Comparison of ENCODE assay signal across 8 mouse cellular contexts in the genomic region with DNA sequence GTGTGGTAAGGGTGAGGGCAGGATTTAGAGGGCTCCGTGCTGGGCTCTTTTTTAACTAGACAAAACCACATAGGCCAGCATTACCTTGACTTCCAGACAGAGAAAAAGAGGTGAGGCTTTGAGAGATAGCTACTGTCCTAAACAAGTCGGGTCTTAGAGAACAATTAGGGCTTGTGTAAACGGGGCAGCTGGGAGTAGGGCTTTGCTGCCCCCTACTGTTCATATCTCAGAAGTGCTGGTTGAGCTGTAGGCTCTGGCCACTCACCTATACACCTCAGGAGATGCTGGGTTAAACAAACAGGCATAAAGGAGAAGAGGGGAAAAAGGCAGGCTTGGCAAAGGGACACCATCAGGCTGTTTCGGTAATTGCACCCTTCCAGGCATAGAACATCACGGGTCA. TPM values are rescaled to one million over a fixed set of nuclear protein-coding genes. Genes with fewer than 3 reads are reported as not detected.
DNase-seq lines count a peak whose midpoint lies in the region; ATAC-seq and TF ChIP-seq lines count a peak whose summit lies in the region.

No protein-coding gene starts in this region.

- no peak overlapping the region for H3K4me2 ChIP-seq in forebrain, embryonic 15.5 days (replicated peaks)
- H3K4me2 ChIP-seq in intestine, embryonic 15.5 days (replicated peaks) = no peak overlapping the region
- H3K4me2 ChIP-seq in midbrain, embryonic 11.5 days = no peak overlapping the region
- H3K4me2 ChIP-seq in stomach, embryonic 14.5 days (replicated peaks; ENCODE audit: low read depth, low read length) = no peak overlapping the region

- H3K27me3 ChIP-seq in forebrain, embryonic 15.5 days = no peaks in the 10 kb centered on the region
- no peaks in the 10 kb centered on the region for H3K27me3 ChIP-seq in intestine, embryonic 15.5 days (replicated peaks)
- H3K27me3 ChIP-seq in midbrain, embryonic 11.5 days (ENCODE audit: control insufficient read depth, insufficient read depth, low read length) = no peaks in the 10 kb centered on the region
- H3K27me3 ChIP-seq in stomach, embryonic 14.5 days (ENCODE audit: control insufficient read depth, insufficient read depth, low read length) = no peaks in the 10 kb centered on the region

- WGBS in forebrain, embryonic 15.5 days = 13% methylated on average over 5 of the region's 5 CpGs
- WGBS in intestine, embryonic 15.5 days = 12% methylated on average over 5 of the region's 5 CpGs
- WGBS in midbrain, embryonic 11.5 days = 9% methylated on average over 5 of the region's 5 CpGs
- WGBS in stomach, embryonic 14.5 days = 4% methylated on average over 5 of the region's 5 CpGs

- peak; percentile 96 for TF ChIP-seq CTCF in gastrocnemius, adult 2 months (IDR thresholded peaks at IDR 0.05)

- H3K36me3 ChIP-seq in forebrain, embryonic 15.5 days = no peaks in the 10 kb centered on the region
- H3K36me3 ChIP-seq in intestine, embryonic 15.5 days = no peaks in the 10 kb centered on the region
- H3K36me3 ChIP-seq in midbrain, embryonic 11.5 days (ENCODE audit: control insufficient read depth, insufficient read depth, low read length) = no peaks in the 10 kb centered on the region
- H3K36me3 ChIP-seq in stomach, embryonic 14.5 days (ENCODE audit: control insufficient read depth, insufficient read depth, low read length) = no peaks in the 10 kb centered on the region

- H3K4me1 ChIP-seq in forebrain, embryonic 15.5 days = peaks cover 16% of the 10 kb centered on the region
- H3K4me1 ChIP-seq in intestine, embryonic 15.5 days (replicated peaks) = 0 out of 2 replicates have a peak, but pooled peaks cover 4% of the 10 kb centered on the region
- peaks cover 10% of the 10 kb centered on the region; the same call in 1 of the 2 replicates for H3K4me1 ChIP-seq in midbrain, embryonic 11.5 days (ENCODE audit: control insufficient read depth, insufficient read depth, low read length)
- peaks cover 15% of the 10 kb centered on the region; the same call in 1 of the 2 replicates for H3K4me1 ChIP-seq in stomach, embryonic 14.5 days (ENCODE audit: control insufficient read depth, insufficient read depth, low read length)

- no peak overlapping the region for H3K9ac ChIP-seq in forebrain, embryonic 15.5 days (replicated peaks)
- H3K9ac ChIP-seq in intestine, embryonic 15.5 days = no peak overlapping the region
- no peak overlapping the region for H3K9ac ChIP-seq in midbrain, embryonic 11.5 days (ENCODE audit: low read length)
- H3K9ac ChIP-seq in stomach, embryonic 14.5 days (replicated peaks; ENCODE audit: low read depth, low read length) = no peak overlapping the region

- peak; percentile 45 for DNase-seq in gastrocnemius, adult 2 months
- DNase-seq in gastrocnemius, postnatal 4 days (ENCODE audit: low spot score in 2 of 2) = no peak
- DNase-seq in cerebellum, adult 11-12 months = peak; percentile 53
- peak; percentile 59 to 65 for DNase-seq in left cerebral cortex, postnatal 36 days (ENCODE audit: low spot score in 2 of 2)
- DNase-seq in midbrain, embryonic 11.5 days (ENCODE audit: low spot score, missing footprints) = peak; percentile 96

- H3K27ac ChIP-seq in gastrocnemius, adult 2 months = no peak overlapping the region
- H3K27ac ChIP-seq in forebrain, embryonic 15.5 days (replicated peaks) = no peak overlapping the region
- no peak overlapping the region for H3K27ac ChIP-seq in intestine, embryonic 15.5 days
- no peak overlapping the region for H3K27ac ChIP-seq in midbrain, embryonic 11.5 days (ENCODE audit: low read depth, low read length)
- no peak overlapping the region for H3K27ac ChIP-seq in stomach, embryonic 14.5 days (ENCODE audit: low read length)

- no peaks in the 10 kb centered on the region for H3K9me3 ChIP-seq in forebrain, embryonic 15.5 days
- no peaks in the 10 kb centered on the region for H3K9me3 ChIP-seq in intestine, embryonic 15.5 days
- no peaks in the 10 kb centered on the region for H3K9me3 ChIP-seq in midbrain, embryonic 11.5 days (ENCODE audit: control insufficient read depth, low read length)
- H3K9me3 ChIP-seq in stomach, embryonic 14.5 days (ENCODE audit: control insufficient read depth, low read depth, low read length) = no peaks in the 10 kb centered on the region

- intact Hi-C loops in gastrocnemius, adult 2 months (cut with DNase I) = loop anchor here (5.0 kb wide), 3 partner anchors 150 to 490 kb away; no protein-coding TSS in a partner anchor
- intact Hi-C loops in left cerebral cortex, postnatal 36 days (cut with DNase I) = loop anchor here (5.0 kb wide), 2 partner anchors 220 to 490 kb away; no protein-coding TSS in a partner anchor

- ATAC-seq in forebrain, embryonic 15.5 days (replicated peaks) = peak; percentile 65
- ATAC-seq in intestine, embryonic 15.5 days = peak; percentile 60
- peak; percentile 44; the same call in 1 of the 2 replicates for ATAC-seq in midbrain, embryonic 11.5 days (ENCODE audit: low FRiP score)
- 0 out of 2 replicates have a peak, but pooled peaks have one; percentile 57 for ATAC-seq in stomach, embryonic 14.5 days (ENCODE audit: insufficient number of reproducible peaks, insufficient read depth, low FRiP score, low read depth)

- no peak overlapping the region for H3K4me3 ChIP-seq in gastrocnemius, adult 2 months
- no peak overlapping the region for H3K4me3 ChIP-seq in forebrain, embryonic 15.5 days
- H3K4me3 ChIP-seq in intestine, embryonic 15.5 days (replicated peaks) = no peak overlapping the region
- H3K4me3 ChIP-seq in midbrain, embryonic 11.5 days (ENCODE audit: low read depth, low read length) = no peak overlapping the region
- no peak overlapping the region for H3K4me3 ChIP-seq in stomach, embryonic 14.5 days (ENCODE audit: low read depth, low read length)

RNA-seq across cellular contexts. Expression of gene Fem1b, which starts 34.3 kb away (rescaled TPM):
- total RNA-seq in gastrocnemius, adult 2 months (2021) = 10 to 100 TPM; 13.6 to 15.8 TPM
- total RNA-seq in gastrocnemius, postnatal 4 days (2021) = 10 to 100 TPM; 28.9 to 29.7 TPM
- polyA plus RNA-seq in forebrain, embryonic 15.5 days (2015; fragmentation: Nextera tagmentation; extraction: Ambion mirVana) = 44.1 and 49.0 TPM in 2 replicates
- polyA plus RNA-seq in intestine, embryonic 15.5 days (2015; fragmentation: Nextera tagmentation; extraction: Ambion mirVana) = 16.2 and 16.7 TPM in 2 replicates
- 100 to 1,000 TPM in 1 of 2 experiments, 10 to 100 TPM in 1; 98.6 to 100 TPM for total RNA-seq in left cerebral cortex, postnatal 36 days (2021)
- 62.5 and 63.7 TPM in 2 replicates for polyA plus RNA-seq in midbrain, embryonic 11.5 days (2014; fragmentation: Nextera tagmentation; extraction: Ambion mirVana)
- polyA plus RNA-seq in stomach, embryonic 14.5 days (2014; fragmentation: Nextera tagmentation; extraction: Ambion mirVana) = 30.6 TPM in 2 replicates

Comparison
In these comparisons a context has a peak if more than half of its experiments do, and no peak if none do; other contexts are left out.
1. DNase-seq: peak in gastrocnemius, adult 2 months (single experiment), cerebellum, adult 11-12 months (single experiment), left cerebral cortex, postnatal 36 days (2 of 2) and midbrain, embryonic 11.5 days (single experiment); none in gastrocnemius, postnatal 4 days (0 of 2).
2. Peak in every context shown above with its lines, with median percentiles within 50 percentile points of each other: ATAC-seq.